Mouse (Mus musculus) heart, embryonic 13.5 days (tissue): ENCODE measurements around the gene Vmn2r79. TPM values are rescaled to one million over a fixed set of nuclear protein-coding genes. Genes with fewer than 3 reads are reported as not detected.
"Not testable (repeated sequence)": the region's sequence is repeated elsewhere in the genome, so short reads cannot be mapped to it uniquely, and the experiment has no call there.

Experiments used
- ATAC-seq: fragments of 200-750 bp; cut with Nextera tagmentation; 2 replicates; pipeline ENCODE4 v1.8.0; 2017; ENCODE audit warnings: moderate TSS enrichment; ENCODE audit not compliant: insufficient number of reproducible peaks, low FRiP score, low TSS enrichment; ENCODE audit errors: extremely low read depth
- H3K27ac ChIP-seq: fragments of 300-500 bp; sonication (generic); replicated peaks from 2 replicates; pipeline ENCODE4 v1.5.1; 2015; ENCODE audit warnings: moderate library complexity, mild to moderate bottlenecking, inconsistent platforms
- H3K27me3 ChIP-seq: fragments of 300-500 bp; sonication (generic); replicated peaks from 2 replicates; pipeline ENCODE4 v1.6.1; 2015; ENCODE audit warnings: mild to moderate bottlenecking, inconsistent platforms
- H3K36me3 ChIP-seq: fragments of 300-500 bp; sonication (generic); 2 replicates; pipeline ENCODE4 v1.6.1; 2015; ENCODE audit warnings: mild to moderate bottlenecking, inconsistent platforms
- H3K4me1 ChIP-seq: fragments of 300-500 bp; sonication (generic); 2 replicates; pipeline ENCODE4 v1.6.1; 2015; ENCODE audit warnings: inconsistent platforms
- H3K4me2 ChIP-seq: fragments of 300-500 bp; sonication (generic); 2 replicates; pipeline ENCODE4 v1.6.1; 2015; ENCODE audit warnings: inconsistent platforms, mild to moderate bottlenecking, moderate library complexity
- H3K4me3 ChIP-seq: fragments of 300-500 bp; sonication (generic); 2 replicates; pipeline ENCODE4 v1.5.1; 2015; ENCODE audit warnings: moderate library complexity, mild to moderate bottlenecking, inconsistent platforms
- H3K9ac ChIP-seq: fragments of 300-500 bp; sonication (generic); 2 replicates; pipeline ENCODE4 v1.6.1; 2015; ENCODE audit warnings: inconsistent platforms, mild to moderate bottlenecking, moderate library complexity
- H3K9me3 ChIP-seq: fragments of 300-500 bp; sonication (generic); 2 replicates; pipeline ENCODE4 v1.6.1; 2016; ENCODE audit warnings: inconsistent platforms
- WGBS: fragments of 180-500 bp; shearing (Covaris S2); methylation state at CpG from one replicate; pipeline ENCODE4 v1.1.7; 2015; ENCODE audit warnings: mixed read lengths; 5-methylcytosine and 5-hydroxymethylcytosine counted together
- polyA plus RNA-seq: library from polyadenylated mRNA; unstranded; fragments of >200 nt; fragmentation: Nextera tagmentation; extraction: Ambion mirVana; gene quantifications from 2 replicates; pipeline ENCODE4 v1.2.1, GENCODE M21; 2015

The Vmn2r79 gene
- polyA plus RNA-seq = not detected in 2 replicates

GRCm38 (mm10) chr7:86995815-86996214 is at the start of gene Vmn2r79:
TSS of gene Vmn2r79 (plus strand) at chr7:86996115.
- H3K27me3 ChIP-seq, ATAC-seq, H3K27ac ChIP-seq, H3K4me3 ChIP-seq, H3K4me2 ChIP-seq, H3K9me3 ChIP-seq, H3K36me3 ChIP-seq, H3K9ac ChIP-seq, H3K4me1 ChIP-seq: not testable (repeated sequence)
- WGBS = 60% methylated on average over 1 of the region's 1 CpGs

DNA sequence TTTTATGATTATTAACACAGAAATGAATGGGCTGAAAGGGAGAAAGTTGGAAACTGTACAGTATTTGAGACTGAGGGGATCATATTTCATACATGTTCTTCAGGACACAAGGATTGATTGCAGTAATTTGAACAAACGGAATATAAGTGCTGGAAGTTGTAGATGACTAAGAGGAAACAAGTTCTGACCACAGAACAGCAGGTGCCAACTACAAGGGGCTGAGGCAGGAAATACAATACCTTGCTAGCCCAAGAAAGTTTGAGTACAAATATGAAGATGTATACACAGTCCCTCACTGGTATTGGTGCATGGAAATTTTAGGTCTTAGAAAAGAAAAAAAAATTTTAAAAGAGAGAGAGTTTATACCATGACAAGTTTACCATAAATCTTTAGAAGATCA is 1.2 kb upstream of the Vmn2r79 start:
- H3K9me3 ChIP-seq = no peaks in the 10 kb centered on the region; the same call in 1 of the 2 replicates
- no peaks in the 10 kb centered on the region for H3K27me3 ChIP-seq
- no peak overlapping the region for H3K4me3 ChIP-seq
- no peaks in the 10 kb centered on the region for H3K4me1 ChIP-seq
- H3K9ac ChIP-seq = no peak overlapping the region
- H3K36me3 ChIP-seq = no peaks in the 10 kb centered on the region
- ATAC-seq = no peak
- H3K4me2 ChIP-seq = no peak overlapping the region
- no peak overlapping the region for H3K27ac ChIP-seq
- WGBS = 45% methylated on average over 1 of the region's 1 CpGs

DNA sequence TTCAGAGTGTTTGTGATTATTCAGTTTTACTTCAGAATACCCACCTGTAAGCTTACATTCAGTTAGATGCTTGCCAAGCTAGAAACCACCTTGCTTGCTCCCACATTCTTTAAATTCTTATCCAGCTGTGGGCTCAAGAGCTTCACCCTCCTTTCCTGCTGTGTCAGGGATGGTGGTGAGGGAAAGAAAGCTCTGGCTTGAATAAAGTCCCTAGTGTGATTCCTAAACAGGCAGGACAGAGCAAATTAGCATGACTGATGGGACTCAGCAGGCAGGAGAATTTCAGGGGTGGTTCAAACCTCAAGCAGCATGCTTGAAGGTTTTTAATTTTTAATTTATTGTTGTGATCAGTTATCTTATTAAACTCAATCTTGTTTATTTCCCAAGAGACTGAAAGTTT is 30.6 kb downstream of the Vmn2r79 start:
- H3K36me3 ChIP-seq, H3K9ac ChIP-seq, ATAC-seq, H3K4me1 ChIP-seq, H3K9me3 ChIP-seq, H3K4me2 ChIP-seq, H3K27ac ChIP-seq, H3K27me3 ChIP-seq, H3K4me3 ChIP-seq: not testable (repeated sequence)

DNA sequence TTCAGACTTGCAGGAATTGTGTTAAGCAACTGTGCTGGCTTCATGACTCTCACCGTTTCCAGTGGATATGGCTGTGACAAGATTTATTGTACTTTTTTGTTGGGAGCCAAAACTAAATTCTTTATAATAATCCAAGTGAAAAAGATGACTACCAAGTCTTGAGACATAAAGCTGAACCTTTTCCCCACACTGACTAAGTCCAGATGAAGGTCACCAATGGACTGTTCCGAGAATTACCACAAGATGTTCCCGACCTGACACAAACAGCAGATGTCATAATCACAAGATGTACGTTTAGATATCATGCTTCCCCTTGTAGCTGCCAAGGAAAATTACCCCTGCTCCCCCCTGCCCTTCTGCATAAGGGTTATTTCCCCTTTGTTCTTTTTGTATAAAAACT is 67.7 kb downstream of the Vmn2r79 start:
- H3K27me3 ChIP-seq = no peaks in the 10 kb centered on the region

More for the DNA sequence above, 67.7 kb downstream of the Vmn2r79 start:
- no peaks in the 10 kb centered on the region for H3K4me1 ChIP-seq
- no peak overlapping the region for H3K9ac ChIP-seq
- WGBS = 65% methylated on average over 4 of the region's 4 CpGs
- H3K27ac ChIP-seq = no peak overlapping the region
- no peaks in the 10 kb centered on the region for H3K9me3 ChIP-seq
- no peak overlapping the region for H3K4me3 ChIP-seq
- H3K36me3 ChIP-seq = no peaks in the 10 kb centered on the region
- no peak for ATAC-seq
- no peak overlapping the region for H3K4me2 ChIP-seq

Other genes starting within 250 kb of the Vmn2r79 start
- 0.05 TPM in 1 of 2 replicates, not detected in the other for gene Folh1, start 220.2 kb upstream of the Vmn2r79 start, polyA plus RNA-seq
- not detected in 2 replicates for gene Vmn2r77, start 201.1 kb upstream of the Vmn2r79 start, polyA plus RNA-seq
- not detected in 2 replicates for gene Vmn2r78, start 81.0 kb upstream of the Vmn2r79 start, polyA plus RNA-seq
- gene Nox4, start 250.0 kb downstream of the Vmn2r79 start, polyA plus RNA-seq = 3.3 and 3.8 TPM in 2 replicates